8 mouse cellular contexts compared by ENCODE assay signal in genomic region chr6:98949703-98950191, GRCm38 (mm10).
A peak's percentile ranks its signal among the peaks of the same experiment; 100 is the strongest.
DNase-seq lines count a peak whose midpoint lies in the region; ATAC-seq and TF ChIP-seq lines count a peak whose summit lies in the region.

No protein-coding gene starts in this region.

- no peak for TF ChIP-seq CTCF in gastrocnemius, adult 2 months (IDR thresholded peaks at IDR 0.05)
- no peak for TF ChIP-seq CTCF in embryonic fibroblast, embryonic 13.5 days (IDR thresholded peaks at IDR 0.05; ENCODE audit: borderline replicate concordance, insufficient read depth, low read length)
- no peak for TF ChIP-seq CTCF in lung, embryonic 14.5 days (IDR thresholded peaks at IDR 0.05; ENCODE audit: low read depth)
- no peak for TF ChIP-seq CTCF in testis, adult 2 months (IDR thresholded peaks at IDR 0.05; ENCODE audit: control insufficient read depth, insufficient read depth, insufficient replicate concordance, low read depth, low read length)

- peaks cover 9% of the 10 kb centered on the region; the same call in 1 of the 2 replicates for H3K36me3 ChIP-seq in intestine, embryonic 16.5 days (ENCODE audit: control insufficient read depth, insufficient read depth, low read length)
- peaks cover 21% of the 10 kb centered on the region; the same call in 1 of the 2 replicates for H3K36me3 ChIP-seq in lung, embryonic 14.5 days (ENCODE audit: insufficient read depth)
- H3K36me3 ChIP-seq in testis, adult 2 months (ENCODE audit: control insufficient read depth, insufficient read depth, low read length): no peaks in the 10 kb centered on the region

- H3K4me1 ChIP-seq in embryonic fibroblast, embryonic 13.5 days (ENCODE audit: control insufficient read depth, insufficient read depth, low read length): peaks cover 17% of the 10 kb centered on the region
- peaks cover 31% of the 10 kb centered on the region for H3K4me1 ChIP-seq in intestine, embryonic 16.5 days (ENCODE audit: control insufficient read depth, insufficient read depth, low read length)
- H3K4me1 ChIP-seq in lung, embryonic 14.5 days (ENCODE audit: insufficient read depth): peaks cover 40% of the 10 kb centered on the region
- H3K4me1 ChIP-seq in testis, adult 2 months (ENCODE audit: control insufficient read depth, insufficient read depth, low read length): no peaks in the 10 kb centered on the region

- peak overlapping the region; percentile 79 for H3K27ac ChIP-seq in gastrocnemius, adult 2 months
- H3K27ac ChIP-seq in embryonic fibroblast, embryonic 13.5 days (ENCODE audit: insufficient read depth, low read length): peak overlapping the region; percentile 20
- H3K27ac ChIP-seq in intestine, embryonic 16.5 days (ENCODE audit: low read length): peak overlapping the region; percentile 81
- peak overlapping the region; percentile 94 for H3K27ac ChIP-seq in lung, embryonic 14.5 days (ENCODE audit: low read depth)
- peak overlapping the region; percentile 43 for H3K27ac ChIP-seq in testis, adult 2 months (ENCODE audit: control insufficient read depth, insufficient read depth, low read depth, low read length)

- H3K4me2 ChIP-seq in intestine, embryonic 16.5 days (ENCODE audit: low read depth, low read length): peak overlapping the region; percentile 10
- H3K4me2 ChIP-seq in lung, embryonic 14.5 days: peak overlapping the region; percentile 25

- H3K4me3 ChIP-seq in gastrocnemius, adult 2 months: peak overlapping the region; percentile 49
- no peak overlapping the region for H3K4me3 ChIP-seq in embryonic fibroblast, embryonic 13.5 days (ENCODE audit: insufficient read depth, low read length)
- H3K4me3 ChIP-seq in intestine, embryonic 16.5 days (ENCODE audit: low read length): no peak overlapping the region
- no peak overlapping the region for H3K4me3 ChIP-seq in lung, embryonic 14.5 days (ENCODE audit: low read depth, low read length)
- H3K4me3 ChIP-seq in testis, adult 2 months (ENCODE audit: control insufficient read depth, low read depth, low read length): no peak overlapping the region

- peak overlapping the region; percentile 21; the same call in 1 of the 2 replicates for H3K9ac ChIP-seq in intestine, embryonic 16.5 days (ENCODE audit: low read depth, low read length)
- peak overlapping the region; percentile 40 for H3K9ac ChIP-seq in lung, embryonic 14.5 days

- DNase-seq in gastrocnemius, adult 2 months: peak; percentile 35
- no peak for DNase-seq in gastrocnemius, postnatal 4 days (ENCODE audit: low spot score in 2 of 2)
- peak; percentile 70 for DNase-seq in lung, embryonic 14.5 days
- no peak for DNase-seq in spleen, postnatal 36 days (ENCODE audit: low spot score in 2 of 2)
- no peak for DNase-seq in thymus, postnatal 14 days

- peak; percentile 96 for ATAC-seq in intestine, embryonic 16.5 days
- ATAC-seq in lung, embryonic 14.5 days (ENCODE audit: insufficient read depth): peak; percentile 48; the same call in 1 of the 2 replicates

- no peaks in the 10 kb centered on the region for H3K9me3 ChIP-seq in intestine, embryonic 16.5 days (ENCODE audit: control insufficient read depth, low read length)
- no peaks in the 10 kb centered on the region for H3K9me3 ChIP-seq in lung, embryonic 14.5 days (ENCODE audit: low read depth, low read length)

- TF ChIP-seq POLR2A in embryonic fibroblast, embryonic 13.5 days (IDR thresholded peaks at IDR 0.05; ENCODE audit: low read depth, low read length): no peak
- TF ChIP-seq POLR2A in testis, adult 2 months (IDR thresholded peaks at IDR 0.05; ENCODE audit: control insufficient read depth, low read depth, low read length): no peak

- WGBS in intestine, embryonic 16.5 days: 12% methylated on average over 6 of the region's 6 CpGs
- 10% methylated on average over 6 of the region's 6 CpGs for WGBS in lung, embryonic 14.5 days

- intact Hi-C loops in gastrocnemius, adult 2 months (cut with DNase I): loop anchor here (5.0 kb wide), 1 partner anchor 573 kb away; the partner anchor contains the start of gene Foxp1

- H3K27me3 ChIP-seq in intestine, embryonic 16.5 days (replicated peaks; ENCODE audit: control insufficient read depth, insufficient read depth, low read length): no peaks in the 10 kb centered on the region
- H3K27me3 ChIP-seq in lung, embryonic 14.5 days (ENCODE audit: insufficient read depth, low read length): no peaks in the 10 kb centered on the region
- H3K27me3 ChIP-seq in testis, adult 2 months (ENCODE audit: control insufficient read depth, insufficient read depth, low read length): no peaks in the 10 kb centered on the region

Comparison
In these comparisons a context has a peak if more than half of its experiments do, and no peak if none do; other contexts are left out.
1. DNase-seq: peak in gastrocnemius, adult 2 months (single experiment) and lung, embryonic 14.5 days (single experiment); none in gastrocnemius, postnatal 4 days (0 of 2), spleen, postnatal 36 days (0 of 2) and thymus, postnatal 14 days (single experiment).
2. H3K27ac ChIP-seq: peak in every context shown above with its lines; median percentile 94 in lung, embryonic 14.5 days; 81 in intestine, embryonic 16.5 days; 79 in gastrocnemius, adult 2 months; 43 in testis, adult 2 months; 20 in embryonic fibroblast, embryonic 13.5 days.